Mouse (Mus musculus): ENCODE results near the gene Atp2a1.

Gene Atp2a1

GRCm38 (mm10) chr7:126448481-126448880, 14.4 kb downstream of the Atp2a1 start:
- DNase-seq: no peak

- no peak for DNase-seq
Observed at GRCm38 (mm10) chr7:126446217-126446616, 16.7 kb downstream of the Atp2a1 start.

GRCm38 (mm10) chr7:126445104-126445815, 17.6 kb downstream of the Atp2a1 start:
- DNase-seq: no peak

- DNase-seq: no peak
Observed at GRCm38 (mm10) chr7:126444536-126444935, 18.4 kb downstream of the Atp2a1 start.

GRCm38 (mm10) chr7:126443997-126444396, 18.9 kb downstream of the Atp2a1 start:
- DNase-seq: no peak

- DNase-seq: no peak
Observed at GRCm38 (mm10) chr7:126440134-126440533, 22.8 kb downstream of the Atp2a1 start.

- DNase-seq: peak; percentile 46 to 70
Observed at GRCm38 (mm10) chr7:126436851-126437250, 26.1 kb downstream of the Atp2a1 start.

- no peak for DNase-seq
Observed at GRCm38 (mm10) chr7:126435801-126436200, 27.1 kb downstream of the Atp2a1 start.

GRCm38 (mm10) chr7:126434726-126435125, 28.2 kb downstream of the Atp2a1 start:
- DNase-seq: no peak

GRCm38 (mm10) chr7:126430167-126430566, 32.7 kb downstream of the Atp2a1 start:
- DNase-seq: no peak

- DNase-seq: no peak
Observed at GRCm38 (mm10) chr7:126429503-126429898, 33.4 kb downstream of the Atp2a1 start.

GRCm38 (mm10) chr7:126428631-126429502, 34.0 kb downstream of the Atp2a1 start, which contains the start of gene Rabep2:
Gene Rabep2 (plus strand): TSS chr7:126428759.
- peak; percentile 95 to 99 for DNase-seq

- DNase-seq: peak in 1 of 2 experiments; percentile 7
Observed at GRCm38 (mm10) chr7:126428154-126428553, 34.8 kb downstream of the Atp2a1 start.

GRCm38 (mm10) chr7:126427323-126427860, 35.5 kb downstream of the Atp2a1 start:
- no peak for DNase-seq

GRCm38 (mm10) chr7:126424161-126424560, 38.7 kb downstream of the Atp2a1 start:
- DNase-seq: no peak

GRCm38 (mm10) chr7:126421756-126422155, 41.2 kb downstream of the Atp2a1 start:
- DNase-seq: no peak

GRCm38 (mm10) chr7:126418496-126418895, 44.4 kb downstream of the Atp2a1 start:
- no peak for DNase-seq

GRCm38 (mm10) chr7:126417606-126418005, 45.3 kb downstream of the Atp2a1 start:
- no peak for DNase-seq

- DNase-seq: no peak
Observed at GRCm38 (mm10) chr7:126417045-126417444, 45.9 kb downstream of the Atp2a1 start.

GRCm38 (mm10) chr7:126416615-126417014, 46.3 kb downstream of the Atp2a1 start:
- no peak for DNase-seq

- no peak for DNase-seq
Observed at GRCm38 (mm10) chr7:126414725-126415124, 48.2 kb downstream of the Atp2a1 start, which contains the start of gene Cd19. Gene Cd19 (minus strand): TSS chr7:126414889.

- no peak for DNase-seq
Observed at GRCm38 (mm10) chr7:126411061-126411460, 51.8 kb downstream of the Atp2a1 start.

- DNase-seq: no peak
Observed at GRCm38 (mm10) chr7:126408686-126409085, 54.2 kb downstream of the Atp2a1 start.

Measured in cerebellum, adult 18-20 months (tissue).